Mouse (Mus musculus): Measurements from ENCODE around the gene Nfia. TPM values are rescaled to one million over a fixed set of nuclear protein-coding genes. Genes with fewer than 3 reads are reported as not detected.

The Nfia gene
- polyA plus RNA-seq, 1 experiment from 2014 or later, result 49.2 TPM

GRCm38 (mm10) chr4:97750401-97750800, 22.1 kb upstream of the Nfia start:
- H3K27ac ChIP-seq, result no peak overlapping the region
- peaks cover 16% of the 10 kb centered on the region for H3K4me1 ChIP-seq (replicated peaks; ENCODE audit: control insufficient read depth, insufficient read depth, low read length)
- ATAC-seq (ENCODE audit: low FRiP score), result no peak
- no peak for DNase-seq (ENCODE audit: low spot score)
- H3K9me3 ChIP-seq (ENCODE audit: control insufficient read depth, low read length), result no peaks in the 10 kb centered on the region
- no peaks in the 10 kb centered on the region for H3K36me3 ChIP-seq (replicated peaks; ENCODE audit: control insufficient read depth, insufficient read depth)
- peaks cover 42% of the 10 kb centered on the region for H3K27me3 ChIP-seq (ENCODE audit: control insufficient read depth, insufficient read depth, low read length)
- no peak overlapping the region for H3K4me2 ChIP-seq (replicated peaks)
- no peak overlapping the region for H3K9ac ChIP-seq
- WGBS, result 50% methylated on average over 4 of the region's 4 CpGs
- no peak overlapping the region for H3K4me3 ChIP-seq (replicated peaks; ENCODE audit: low read length)

- peak overlapping the region; percentile 21 for H3K4me3 ChIP-seq (replicated peaks; ENCODE audit: low read length)
- no peaks in the 10 kb centered on the region for H3K36me3 ChIP-seq (replicated peaks; ENCODE audit: control insufficient read depth, insufficient read depth)
- peaks cover 49% of the 10 kb centered on the region for H3K27me3 ChIP-seq (ENCODE audit: control insufficient read depth, insufficient read depth, low read length)
- under 1% methylated on average over 20 of the region's 20 CpGs for whole genome bisulfite sequencing
- peak; percentile 86 for DNase-seq (ENCODE audit: low spot score)
- peak overlapping the region; percentile 48 for H3K27ac ChIP-seq
- ATAC-seq (ENCODE audit: low FRiP score), result peak; percentile 74
- peak overlapping the region; percentile 45; the same call in 1 of the 2 replicates for H3K9ac ChIP-seq
- peak overlapping the region; percentile 53 for H3K4me2 ChIP-seq (replicated peaks)
- H3K9me3 ChIP-seq (ENCODE audit: control insufficient read depth, low read length), result no peaks in the 10 kb centered on the region
- peaks cover 15% of the 10 kb centered on the region for H3K4me1 ChIP-seq (replicated peaks; ENCODE audit: control insufficient read depth, insufficient read depth, low read length)
These were observed 21.5 kb upstream of the Nfia start for GRCm38 (mm10) chr4:97751030-97751482.

- Histone ChIP-seq H3K4me1 (replicated peaks; ENCODE audit: control insufficient read depth, insufficient read depth, low read length) (peaks cover 14% of the 10 kb centered on the region), H3K9me3 (ENCODE audit: control insufficient read depth, low read length) (no peaks in the 10 kb centered on the region), H3K27me3 (ENCODE audit: control insufficient read depth, insufficient read depth, low read length) (peaks cover 51% of the 10 kb centered on the region), H3K36me3 (replicated peaks; ENCODE audit: control insufficient read depth, insufficient read depth) (no peaks in the 10 kb centered on the region), H3K4me3 (replicated peaks; ENCODE audit: low read length) (peak overlapping the region; percentile 21), H3K27ac (peak overlapping the region; percentile 48), H3K9ac (peak overlapping the region; percentile 45), H3K4me2 (replicated peaks) (peak overlapping the region; percentile 53)
- DNase-seq (ENCODE audit: low spot score) (peak; percentile 39), ATAC-seq (ENCODE audit: low FRiP score) (peak; percentile 64)
- WGBS, result 1% methylated on average over 40 of the region's 40 CpGs
These were observed 20.9 kb upstream of the Nfia start for GRCm38 (mm10) chr4:97751483-97752251.

- ATAC-seq (ENCODE audit: low FRiP score) (no peak), DNase-seq (ENCODE audit: low spot score) (no peak)
- no peaks in the 10 kb centered on the region for H3K36me3 ChIP-seq (replicated peaks; ENCODE audit: control insufficient read depth, insufficient read depth)
- H3K27ac ChIP-seq, result peak overlapping the region; percentile 48; the same call in 1 of the 2 replicates
- peak overlapping the region; percentile 53 for H3K4me2 ChIP-seq (replicated peaks)
- H3K9ac ChIP-seq, result peak overlapping the region; percentile 45
- H3K4me3 ChIP-seq (replicated peaks; ENCODE audit: low read length), result peak overlapping the region; percentile 21; the same call in 1 of the 2 replicates
- H3K9me3 ChIP-seq (ENCODE audit: control insufficient read depth, low read length), result no peaks in the 10 kb centered on the region
- 20% methylated on average over 5 of the region's 5 CpGs for WGBS
- peaks cover 14% of the 10 kb centered on the region for H3K4me1 ChIP-seq (replicated peaks; ENCODE audit: control insufficient read depth, insufficient read depth, low read length)
- peaks cover 51% of the 10 kb centered on the region for H3K27me3 ChIP-seq (ENCODE audit: control insufficient read depth, insufficient read depth, low read length)
These were observed 20.1 kb upstream of the Nfia start for GRCm38 (mm10) chr4:97752276-97753010.

GRCm38 (mm10) chr4:97753521-97753920, 19.0 kb upstream of the Nfia start:
- no peaks in the 10 kb centered on the region for H3K36me3 ChIP-seq (replicated peaks; ENCODE audit: control insufficient read depth, insufficient read depth)
- 8% methylated on average over 1 of the region's 1 CpGs for WGBS
- H3K4me3 ChIP-seq (replicated peaks; ENCODE audit: low read length), result no peak overlapping the region
- H3K9ac ChIP-seq, result no peak overlapping the region
- H3K27me3 ChIP-seq (ENCODE audit: control insufficient read depth, insufficient read depth, low read length), result peaks cover 51% of the 10 kb centered on the region
- no peak overlapping the region for H3K27ac ChIP-seq
- no peak overlapping the region for H3K4me2 ChIP-seq (replicated peaks)
- peaks cover 16% of the 10 kb centered on the region for H3K4me1 ChIP-seq (replicated peaks; ENCODE audit: control insufficient read depth, insufficient read depth, low read length)
- no peak for ATAC-seq (ENCODE audit: low FRiP score)
- DNase-seq (ENCODE audit: low spot score), result no peak
- no peaks in the 10 kb centered on the region for H3K9me3 ChIP-seq (ENCODE audit: control insufficient read depth, low read length)

- 12% methylated on average over 12 of the region's 12 CpGs for WGBS
These were observed 18.3 kb upstream of the Nfia start for GRCm38 (mm10) chr4:97754241-97754640.

GRCm38 (mm10) chr4:97757207-97757977, 15.1 kb upstream of the Nfia start:
- Histone ChIP-seq H3K27me3 (ENCODE audit: control insufficient read depth, insufficient read depth, low read length) (peaks cover 46% of the 10 kb centered on the region), H3K4me3 (replicated peaks; ENCODE audit: low read length) (peak overlapping the region; percentile 40), H3K27ac (peak overlapping the region; percentile 89), H3K9me3 (ENCODE audit: control insufficient read depth, low read length) (no peaks in the 10 kb centered on the region), H3K9ac (peak overlapping the region; percentile 64), H3K4me1 (replicated peaks; ENCODE audit: control insufficient read depth, insufficient read depth, low read length) (peaks cover 10% of the 10 kb centered on the region; the same call in 1 of the 2 replicates), H3K36me3 (replicated peaks; ENCODE audit: control insufficient read depth, insufficient read depth) (no peaks in the 10 kb centered on the region), H3K4me2 (replicated peaks) (peak overlapping the region; percentile 82)
- ATAC-seq (ENCODE audit: low FRiP score) (peak; percentile 86), DNase-seq (ENCODE audit: low spot score) (peak; percentile 70)
- 1% methylated on average over 38 of the region's 38 CpGs for WGBS

More at GRCm38 (mm10) chr4:97754241-97754640, 18.3 kb upstream of the Nfia start:
- Histone ChIP-seq H3K4me3 (replicated peaks; ENCODE audit: low read length) (no peak overlapping the region), H3K9me3 (ENCODE audit: control insufficient read depth, low read length) (no peaks in the 10 kb centered on the region), H3K4me2 (replicated peaks) (no peak overlapping the region; the same call in 1 of the 2 replicates), H3K27ac (no peak overlapping the region), H3K27me3 (ENCODE audit: control insufficient read depth, insufficient read depth, low read length) (peaks cover 51% of the 10 kb centered on the region), H3K9ac (no peak overlapping the region), H3K36me3 (replicated peaks; ENCODE audit: control insufficient read depth, insufficient read depth) (no peaks in the 10 kb centered on the region), H3K4me1 (replicated peaks; ENCODE audit: control insufficient read depth, insufficient read depth, low read length) (peaks cover 23% of the 10 kb centered on the region)
- ATAC-seq (ENCODE audit: low FRiP score) (no peak), DNase-seq (ENCODE audit: low spot score) (no peak)

GRCm38 (mm10) chr4:97757978-97758461, 14.5 kb upstream of the Nfia start:
- no peak for DNase-seq (ENCODE audit: low spot score)

More at GRCm38 (mm10) chr4:97757978-97758461, 14.5 kb upstream of the Nfia start:
- Histone ChIP-seq H3K36me3 (replicated peaks; ENCODE audit: control insufficient read depth, insufficient read depth) (no peaks in the 10 kb centered on the region), H3K27ac (peak overlapping the region; percentile 89), H3K9me3 (ENCODE audit: control insufficient read depth, low read length) (no peaks in the 10 kb centered on the region), H3K9ac (peak overlapping the region; percentile 64), H3K4me3 (replicated peaks; ENCODE audit: low read length) (peak overlapping the region; percentile 40), H3K4me1 (replicated peaks; ENCODE audit: control insufficient read depth, insufficient read depth, low read length) (peaks cover 10% of the 10 kb centered on the region; the same call in 1 of the 2 replicates), H3K27me3 (ENCODE audit: control insufficient read depth, insufficient read depth, low read length) (peaks cover 39% of the 10 kb centered on the region), H3K4me2 (replicated peaks) (peak overlapping the region; percentile 82)
- under 1% methylated on average over 14 of the region's 14 CpGs for WGBS
- peak; percentile 78 for ATAC-seq (ENCODE audit: low FRiP score)
